Mouse (Mus musculus) urinary bladder, postnatal 25 days (tissue): ENCODE results near the gene Nos1.

Experiments
- DNase-seq: peaks from one replicate; pipeline ENCODE4 v3.0.0; 2022; ENCODE audit warnings: low spot score

The Nos1 gene

DNA sequence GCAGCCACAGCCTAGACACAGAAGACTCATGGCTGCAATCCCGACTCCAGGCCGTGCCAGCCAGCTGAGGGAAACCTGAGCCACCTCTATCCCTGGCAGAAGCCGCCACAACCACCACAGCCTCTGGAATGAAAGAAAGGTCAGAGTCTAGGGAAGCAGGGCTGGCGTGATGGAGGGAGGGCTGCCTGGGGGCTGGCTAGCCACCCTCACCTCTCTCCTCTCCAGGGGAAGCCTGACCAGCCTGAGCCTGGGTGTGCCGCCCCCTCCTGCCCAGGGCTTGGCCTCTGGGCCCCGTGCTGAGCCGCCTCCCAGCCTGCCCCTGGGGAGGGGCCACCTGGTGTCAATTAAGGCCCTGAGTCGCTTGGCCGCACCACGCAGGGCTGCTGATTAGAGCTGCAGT is at the start of gene Nos1:
Gene Nos1, plus strand, starts transcription at position 352 of the 400 bp plus-strand sequence.
- no peak for DNase-seq

DNA sequence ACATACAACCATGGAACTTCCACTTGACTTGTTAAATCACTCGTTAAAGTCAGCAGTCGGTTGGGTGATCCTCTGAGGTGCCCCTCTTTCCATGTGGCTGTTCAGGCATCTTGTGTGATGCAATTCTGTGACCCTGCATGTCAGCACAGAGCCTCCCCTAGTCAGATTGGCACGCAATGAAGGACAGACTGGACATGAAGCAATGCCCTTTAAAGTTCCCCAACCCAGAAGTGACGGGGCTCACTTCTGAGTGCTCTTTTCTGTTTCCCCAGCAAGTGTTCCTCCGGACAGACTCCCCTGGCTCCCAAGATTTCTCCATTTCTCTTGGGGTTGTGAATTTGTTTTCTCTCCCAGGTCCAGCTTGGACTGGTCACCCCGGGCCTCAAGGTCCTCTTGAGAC is 49.5 kb upstream of the Nos1 start:
- DNase-seq = no peak

DNA sequence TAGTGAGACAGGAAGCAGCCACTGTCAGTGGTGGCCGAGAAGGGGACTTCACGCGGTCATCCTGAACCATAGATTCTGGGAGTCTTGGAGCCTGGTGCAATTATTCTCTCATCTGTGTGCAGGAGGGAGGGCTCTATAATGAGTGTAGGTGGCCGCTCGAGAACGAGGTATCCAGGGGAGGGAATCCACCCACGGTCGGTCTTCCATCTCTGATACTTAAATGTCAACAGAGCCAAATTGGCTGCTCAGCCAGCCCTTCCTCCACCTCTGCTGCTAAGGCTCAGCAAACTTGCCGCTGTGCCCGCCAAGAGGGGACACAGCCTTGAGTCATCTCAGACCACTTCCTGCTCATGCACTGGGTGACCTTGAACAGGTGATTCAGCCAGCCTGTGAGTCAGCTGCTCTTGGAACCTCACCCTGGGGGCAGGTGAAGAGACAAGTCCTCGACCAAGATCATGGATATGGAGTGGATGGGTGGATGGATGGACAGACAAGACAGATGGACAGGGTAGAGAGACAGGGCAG is 36.1 kb upstream of the Nos1 start:
- no peak for DNase-seq

DNA sequence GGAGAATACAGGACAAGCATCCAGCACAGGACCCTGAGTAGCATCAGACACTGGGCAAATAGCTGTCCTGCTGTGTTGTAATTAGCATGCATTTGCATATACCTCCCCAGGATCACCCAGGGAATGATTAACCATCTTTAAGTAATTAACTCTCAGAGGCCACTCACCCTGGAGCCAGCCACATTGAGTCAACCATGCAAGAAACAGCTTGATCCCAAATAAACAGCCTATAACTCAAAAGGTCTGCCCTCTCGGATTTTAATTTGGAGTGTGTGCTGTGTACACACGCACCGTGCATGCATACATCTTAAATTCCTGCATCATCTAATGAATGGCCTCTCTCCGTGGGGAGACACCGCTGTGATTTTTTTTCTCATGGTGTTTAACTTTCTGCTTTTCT is 31.5 kb upstream of the Nos1 start:
- DNase-seq = no peak

DNA sequence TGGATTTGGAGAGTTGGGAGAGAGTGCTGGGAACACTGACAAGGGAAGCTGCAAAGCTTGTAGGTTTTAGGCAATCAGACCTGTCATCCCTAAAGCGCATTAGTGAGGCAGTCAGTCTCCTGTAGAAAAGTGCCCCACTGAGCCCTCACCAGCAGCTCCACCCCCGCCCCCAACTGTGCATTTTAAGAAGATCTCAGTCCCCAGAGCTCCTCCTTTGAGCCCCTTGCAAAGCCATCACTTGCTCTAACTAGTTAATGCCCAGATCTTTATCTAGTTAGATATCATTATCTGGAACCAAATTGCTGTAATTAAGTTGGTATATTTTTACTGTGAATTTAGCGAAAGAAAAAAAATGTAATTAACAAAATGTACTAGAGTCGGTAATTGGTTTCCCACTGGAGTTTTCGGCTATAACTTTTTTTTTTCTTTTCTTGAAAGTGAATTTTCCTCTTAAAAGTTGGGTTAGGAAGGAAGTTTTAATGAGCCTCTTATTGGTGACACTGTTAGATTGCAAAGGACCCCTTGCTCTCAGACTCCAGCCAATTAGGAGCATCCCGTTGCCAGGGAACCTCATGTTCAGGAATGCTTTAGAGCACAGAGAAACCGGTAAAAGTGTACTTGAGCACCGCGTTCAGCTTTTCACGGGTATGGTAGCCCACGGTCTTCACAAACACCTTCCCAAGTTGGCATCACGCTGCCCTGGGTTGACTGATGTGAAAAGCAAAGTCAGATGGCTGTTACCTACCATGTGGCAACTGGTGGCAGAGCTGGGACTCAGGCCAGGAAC is 22.9 kb upstream of the Nos1 start:
- DNase-seq = no peak

DNA sequence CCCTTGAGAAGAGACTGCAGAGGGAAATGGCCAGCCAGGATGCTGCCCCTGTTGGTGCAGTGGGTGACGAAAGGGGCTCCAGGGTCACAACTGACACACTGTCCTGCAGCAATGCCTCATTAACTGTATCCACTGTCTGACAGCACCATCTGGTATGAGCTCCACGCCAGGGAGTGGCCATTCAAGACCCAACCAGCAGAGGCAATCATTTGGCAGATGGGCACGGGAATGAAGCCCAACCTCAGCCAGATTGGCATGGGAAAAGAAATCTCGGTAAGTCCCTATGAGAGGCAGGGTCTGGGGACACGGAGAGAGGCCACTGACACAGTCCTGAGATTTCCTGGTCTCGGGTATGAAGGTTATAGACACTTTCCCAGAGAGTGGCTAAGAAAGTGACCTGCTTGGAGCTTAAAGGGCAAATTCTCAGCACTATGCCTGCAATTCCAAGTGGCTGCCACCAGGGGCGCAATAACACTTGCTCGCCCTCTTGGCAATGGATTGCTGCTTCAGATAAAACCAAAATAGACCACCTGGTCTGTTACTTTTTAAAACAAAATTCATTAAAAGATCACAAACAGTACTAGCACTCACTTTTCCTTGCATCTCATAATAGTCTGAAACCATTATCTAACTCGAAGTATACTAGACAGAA is 19.5 kb upstream of the Nos1 start:
- DNase-seq = no peak

DNA sequence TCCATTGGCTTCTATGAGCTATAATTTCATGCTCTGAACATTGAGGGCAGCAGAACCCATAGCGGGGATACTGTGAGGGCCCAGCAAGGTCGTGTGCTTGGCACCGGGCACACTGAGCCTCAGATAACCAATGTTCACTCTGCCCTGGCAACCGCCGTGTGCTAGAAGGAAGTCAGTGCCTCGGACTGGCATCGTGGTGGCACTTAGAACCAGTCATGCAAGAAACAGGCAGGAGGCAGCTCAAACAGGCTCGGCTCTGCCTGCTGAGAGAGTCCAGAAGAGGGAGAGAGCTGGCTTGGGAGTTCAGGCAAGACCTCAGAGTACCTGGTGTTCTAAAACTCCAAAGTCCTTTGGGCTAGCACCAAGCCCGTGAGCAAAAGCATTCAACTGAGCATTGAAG is 16.3 kb upstream of the Nos1 start:
- DNase-seq = no peak

DNA sequence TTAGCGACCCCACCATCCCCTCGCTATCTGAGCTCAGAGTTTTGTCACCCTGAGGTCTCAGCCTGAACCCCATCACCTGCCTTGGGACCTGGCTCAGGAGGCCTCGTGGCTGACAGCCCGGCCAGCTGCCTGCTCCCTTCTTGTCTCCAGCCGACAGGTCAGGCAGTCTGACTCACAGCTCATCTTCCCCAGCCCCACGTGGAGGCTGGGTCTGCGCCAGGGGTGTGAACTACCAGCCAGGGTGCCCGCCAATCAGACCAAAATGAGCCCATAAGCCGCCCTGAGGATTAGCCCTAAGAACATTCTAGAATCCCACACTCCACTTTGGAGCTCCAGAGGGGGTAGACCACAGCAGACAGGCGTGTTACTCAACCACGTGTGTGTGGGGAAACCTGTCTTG is 1.7 kb upstream of the Nos1 start:
- no peak for DNase-seq

DNA sequence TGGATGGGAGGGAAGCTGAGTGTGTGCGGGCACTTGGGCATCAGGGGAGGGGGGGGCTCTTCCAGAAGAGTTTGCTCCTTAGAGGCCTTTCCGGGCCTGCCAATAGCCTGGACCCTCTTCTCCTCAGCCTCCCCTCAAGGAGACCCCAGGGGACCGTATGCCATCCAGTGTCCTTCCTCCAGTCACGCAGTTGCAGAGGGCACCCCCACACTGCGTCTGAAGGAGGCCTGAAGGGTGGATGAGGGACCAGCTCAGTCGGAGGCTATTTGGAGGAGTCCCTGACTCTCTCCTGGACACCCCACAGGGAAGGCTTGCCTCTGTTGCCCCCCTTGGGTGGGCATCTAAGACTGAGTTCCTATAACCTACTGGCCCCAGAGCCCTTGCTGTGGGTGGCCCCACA is 346 bp downstream of the Nos1 start:
- DNase-seq = no peak

DNA sequence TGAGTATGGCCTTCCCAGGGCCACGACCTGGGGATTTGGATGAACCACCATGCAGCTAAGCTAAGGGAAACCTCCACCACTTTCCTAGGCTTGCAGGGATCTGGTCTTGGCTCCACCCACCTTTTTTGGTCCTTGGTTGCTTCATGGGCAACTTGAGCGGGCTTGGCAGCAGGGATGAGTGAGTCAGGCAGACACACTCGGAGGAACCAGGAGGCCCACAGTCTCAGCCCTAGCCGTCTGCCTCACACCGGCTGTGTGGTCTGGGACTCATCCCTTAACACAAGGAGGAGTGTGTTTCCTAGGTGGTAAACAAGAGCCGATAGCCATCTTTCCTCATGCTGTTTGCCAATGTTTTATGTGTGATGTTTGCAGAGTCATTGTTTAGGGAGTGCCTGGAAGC is 9.2 kb downstream of the Nos1 start:
- no peak for DNase-seq

DNA sequence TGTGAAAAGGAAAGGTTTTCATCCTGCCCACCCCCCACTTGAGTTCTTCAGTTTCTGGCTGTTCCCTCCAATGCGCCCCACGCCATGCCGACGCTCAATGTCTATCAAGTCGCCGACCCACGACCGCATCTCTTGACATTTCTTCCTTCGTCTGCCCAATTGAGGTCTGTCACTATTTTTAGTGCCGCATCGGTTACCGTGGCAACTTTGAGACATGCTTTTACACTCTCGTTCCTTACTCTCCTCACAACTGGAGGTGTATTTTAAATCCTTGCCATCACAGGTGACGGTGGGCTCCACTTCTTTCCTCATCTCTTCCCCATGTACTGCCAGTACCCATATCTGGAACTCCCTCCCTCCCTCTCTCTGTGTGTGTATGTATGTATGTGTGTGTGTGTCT is 11.0 kb downstream of the Nos1 start:
- DNase-seq = no peak

DNA sequence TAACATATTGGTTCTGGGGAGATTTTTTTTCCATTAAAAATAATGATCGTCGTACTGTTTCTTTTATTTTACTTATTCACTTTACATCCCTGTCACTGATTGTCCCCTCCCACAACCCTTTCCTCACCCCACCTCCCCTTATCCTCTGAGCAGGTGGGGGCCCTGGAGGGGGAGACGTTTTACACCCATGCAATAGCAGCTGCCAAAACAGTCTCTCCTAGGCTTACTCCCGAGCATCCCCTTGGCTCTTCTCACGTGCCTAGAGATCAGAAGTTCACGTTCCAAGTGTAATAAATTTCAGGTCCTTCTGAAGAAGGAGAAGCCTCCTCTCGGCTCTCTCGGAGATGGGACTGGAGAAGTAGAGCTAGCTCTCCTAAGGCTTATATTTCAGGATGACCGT is 20.0 kb downstream of the Nos1 start:
- DNase-seq = no peak

DNA sequence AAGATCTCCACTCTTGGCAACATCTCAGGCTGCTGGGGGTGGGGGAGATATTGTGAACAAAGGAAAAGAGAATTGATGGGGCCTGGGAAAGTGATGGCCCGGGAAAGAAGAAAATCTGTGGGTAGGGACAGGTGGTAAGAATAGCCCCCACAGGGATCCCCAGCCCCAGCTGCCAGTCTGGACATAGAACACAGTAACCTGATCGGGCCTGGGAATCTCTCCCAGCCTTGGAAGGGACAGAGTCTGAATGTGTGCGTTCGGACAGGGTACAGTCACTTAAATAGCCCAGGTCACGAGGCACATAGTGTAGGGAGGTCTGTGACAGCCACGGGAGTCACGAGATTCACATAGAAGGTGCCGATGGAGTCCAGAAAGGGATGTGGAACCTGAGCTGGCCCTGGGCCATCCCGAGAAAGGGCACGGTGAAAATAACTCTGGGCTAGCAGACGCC is 21.3 kb downstream of the Nos1 start:
- DNase-seq = no peak

DNA sequence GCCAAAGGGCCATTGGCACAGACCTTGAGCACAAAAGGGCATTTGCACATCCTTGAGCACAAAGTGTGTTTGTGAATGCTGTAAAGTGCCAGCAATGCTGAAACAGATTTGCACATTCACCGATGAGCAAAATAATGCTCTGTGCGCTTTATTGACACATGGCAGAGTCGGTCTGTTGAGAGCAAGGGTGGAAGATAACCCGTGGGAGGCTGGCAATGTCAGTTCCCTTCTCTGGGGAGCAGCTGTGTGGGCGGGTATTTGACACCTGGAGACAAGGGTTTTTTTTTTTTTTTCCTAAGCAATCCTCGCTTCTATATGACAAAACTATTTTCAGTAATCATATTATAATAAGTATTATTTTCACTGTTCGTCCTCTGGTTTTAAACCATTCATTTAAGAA is 22.7 kb downstream of the Nos1 start:
- DNase-seq = no peak

DNA sequence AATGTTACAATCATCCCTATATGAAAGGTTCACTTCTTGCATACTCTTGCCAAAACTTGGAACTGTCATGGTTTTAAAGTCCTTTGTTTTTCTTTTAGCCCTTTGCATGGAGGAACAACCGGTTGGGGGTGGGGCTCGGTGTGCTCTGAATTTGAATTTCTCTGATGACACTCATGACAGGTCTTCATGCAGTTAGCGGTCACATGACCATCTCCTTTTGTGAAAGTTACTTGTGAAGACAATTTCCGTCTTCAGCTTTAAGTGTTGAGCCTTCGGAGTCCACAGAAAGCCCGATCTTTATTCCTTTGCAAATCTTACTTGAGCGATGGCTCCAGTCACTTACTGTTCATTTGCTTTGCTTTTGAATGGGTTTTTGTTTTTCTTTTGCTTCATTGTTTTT is 30.1 kb downstream of the Nos1 start:
- DNase-seq = no peak

DNA sequence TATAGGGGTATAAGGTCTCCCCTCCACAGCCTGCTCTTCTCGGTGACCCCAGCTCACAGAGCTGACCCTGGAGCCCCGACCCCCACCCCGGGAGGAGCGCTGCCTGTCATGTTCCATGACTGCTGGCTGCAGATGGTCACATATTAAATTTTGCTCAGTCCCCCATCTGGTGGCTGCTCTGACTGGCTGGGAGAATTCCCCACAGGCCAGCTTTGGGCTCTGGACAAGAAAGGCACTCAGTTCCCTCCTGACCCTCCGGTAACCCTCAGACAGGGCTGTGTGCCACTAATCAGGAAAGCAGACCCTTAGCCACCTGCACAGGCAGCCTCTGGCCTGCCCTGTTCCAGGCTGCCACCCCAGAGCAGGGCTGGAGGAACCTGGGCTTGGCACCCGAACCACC is 38.0 kb downstream of the Nos1 start:
- DNase-seq = no peak

DNA sequence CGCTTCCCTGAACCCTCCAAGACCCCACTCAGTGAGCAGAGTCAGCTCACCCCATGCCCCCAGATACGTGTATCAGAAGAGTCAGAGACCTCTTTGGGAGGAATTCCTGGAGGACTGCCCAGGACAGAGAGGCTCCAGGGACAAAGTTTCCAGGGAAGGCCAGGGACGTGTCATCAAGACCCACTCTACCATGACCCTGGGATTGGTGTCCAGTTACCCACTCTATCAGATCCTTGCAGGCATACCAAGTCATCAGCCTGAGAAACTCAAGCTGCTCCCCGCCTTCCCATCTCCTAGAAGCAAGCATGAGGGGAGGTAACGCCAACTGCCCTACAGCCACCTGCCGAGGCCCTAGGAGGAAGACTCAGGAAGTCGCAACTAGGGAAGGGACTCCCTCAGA is 39.6 kb downstream of the Nos1 start:
- DNase-seq = no peak

DNA sequence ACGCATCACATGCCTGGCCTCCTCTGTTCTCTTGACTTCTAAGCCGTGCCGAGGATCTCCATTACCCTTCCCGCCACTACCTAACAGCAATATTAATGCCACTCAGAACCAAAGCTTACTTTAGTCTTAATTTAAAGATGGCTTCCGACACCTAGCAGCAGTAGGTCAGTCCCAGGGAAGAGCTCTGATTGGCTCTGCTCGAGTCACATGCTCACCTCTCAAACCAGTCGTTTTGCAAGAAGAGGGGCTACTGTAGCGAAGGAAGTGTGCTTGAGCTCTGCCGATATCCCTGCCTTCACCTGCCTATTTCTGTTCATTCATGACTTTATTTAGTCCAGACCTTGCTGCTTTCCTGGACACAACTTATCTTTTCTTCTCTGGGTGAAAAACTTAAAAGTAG is 43.0 kb downstream of the Nos1 start:
- no peak for DNase-seq

DNA sequence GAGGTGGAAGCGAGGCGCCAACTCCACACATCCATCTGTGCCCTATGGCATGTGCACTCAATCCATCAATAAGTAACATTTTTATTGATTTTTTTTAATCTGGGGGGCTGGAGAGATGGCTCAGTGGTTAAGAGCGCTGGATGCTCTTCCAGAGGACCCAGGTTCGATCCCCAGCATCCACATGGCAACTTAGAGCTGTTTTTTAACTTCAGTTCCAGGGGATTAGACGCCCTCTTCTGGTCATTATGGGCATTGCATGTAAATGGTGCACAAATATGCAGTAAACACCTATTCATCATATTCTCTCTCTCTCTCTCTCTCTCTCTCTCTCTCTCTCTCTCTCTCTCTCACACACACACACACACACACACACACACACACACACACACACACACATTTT is 43.7 kb downstream of the Nos1 start:
- DNase-seq = no peak

DNA sequence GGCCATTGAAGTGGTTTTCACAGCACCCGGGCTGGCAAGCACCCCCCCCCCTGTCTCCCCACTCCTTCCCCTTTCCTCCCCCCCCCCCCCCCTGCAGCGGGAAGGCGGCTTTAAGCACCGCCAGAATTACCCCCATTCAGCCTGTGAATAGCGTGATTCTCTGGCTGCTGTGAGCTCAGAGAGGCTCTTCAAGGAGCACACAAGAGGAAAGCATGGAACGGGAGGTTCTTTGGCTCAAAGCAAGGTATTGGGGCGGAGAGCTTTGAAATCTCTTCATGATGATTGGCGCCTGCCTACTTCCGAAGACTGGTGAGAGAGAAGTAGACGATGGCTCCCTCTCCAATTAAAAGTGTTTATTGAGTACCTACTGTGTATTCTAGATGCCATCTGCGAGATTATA is 44.5 kb downstream of the Nos1 start:
- no peak for DNase-seq

DNA sequence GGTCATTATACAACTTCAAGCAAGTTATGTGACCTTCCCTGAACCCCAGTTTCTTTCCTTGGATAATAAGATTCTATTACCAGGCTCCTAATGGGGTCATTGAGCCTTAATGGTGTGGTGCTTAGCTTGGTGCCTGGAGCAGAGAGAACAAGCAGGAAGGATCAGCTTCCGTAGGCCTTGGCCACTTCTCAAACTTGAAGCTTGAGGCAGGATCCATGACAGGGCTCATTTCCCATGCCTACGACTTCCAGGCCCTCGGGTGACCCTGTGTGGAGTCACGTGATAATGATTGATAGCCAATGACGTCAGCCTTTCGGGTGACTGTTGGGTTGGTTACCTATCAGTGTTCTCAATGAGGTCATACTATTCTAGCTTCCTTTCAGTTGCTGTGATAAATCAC is 46.5 kb downstream of the Nos1 start:
- DNase-seq = no peak

DNA sequence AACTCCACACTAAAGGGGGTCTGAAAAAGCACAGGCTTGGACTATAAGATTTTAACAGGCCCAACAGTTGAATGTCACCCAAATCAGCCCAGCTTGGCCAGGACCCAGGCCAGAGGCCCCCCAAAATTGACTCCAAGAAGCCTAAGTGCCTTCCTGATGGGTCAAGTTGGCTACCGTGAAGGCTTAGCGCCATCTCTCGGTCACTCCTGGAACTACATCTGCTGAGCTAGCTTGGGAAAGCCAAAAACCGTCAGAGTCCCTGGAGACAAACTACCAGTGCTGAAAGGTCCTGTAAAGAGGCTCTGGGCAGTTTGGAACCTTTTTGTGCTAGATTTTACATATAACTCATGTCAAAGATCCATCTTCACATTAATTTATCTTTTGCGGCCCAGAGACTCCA is 56.1 kb downstream of the Nos1 start:
- DNase-seq = peak; percentile 57

DNA sequence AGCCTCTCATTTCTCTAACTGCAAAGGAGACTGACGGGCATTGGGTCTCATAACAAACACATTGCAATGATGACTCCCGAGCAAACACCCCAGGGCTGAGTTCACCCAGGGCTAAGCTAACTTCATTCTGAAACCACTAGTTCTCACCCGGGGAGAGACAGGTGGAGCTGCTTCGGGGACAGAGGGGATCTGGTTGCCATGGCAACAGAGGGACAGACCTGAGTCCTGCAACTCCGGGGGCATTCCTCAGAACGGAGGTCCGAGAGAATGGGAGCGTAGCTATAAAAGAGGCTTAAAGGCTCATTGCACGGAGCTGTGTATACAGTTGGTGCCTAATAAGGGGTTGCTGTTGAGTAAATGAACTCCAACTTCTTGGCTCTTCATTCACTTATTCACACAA is 56.9 kb downstream of the Nos1 start:
- no peak for DNase-seq

DNA sequence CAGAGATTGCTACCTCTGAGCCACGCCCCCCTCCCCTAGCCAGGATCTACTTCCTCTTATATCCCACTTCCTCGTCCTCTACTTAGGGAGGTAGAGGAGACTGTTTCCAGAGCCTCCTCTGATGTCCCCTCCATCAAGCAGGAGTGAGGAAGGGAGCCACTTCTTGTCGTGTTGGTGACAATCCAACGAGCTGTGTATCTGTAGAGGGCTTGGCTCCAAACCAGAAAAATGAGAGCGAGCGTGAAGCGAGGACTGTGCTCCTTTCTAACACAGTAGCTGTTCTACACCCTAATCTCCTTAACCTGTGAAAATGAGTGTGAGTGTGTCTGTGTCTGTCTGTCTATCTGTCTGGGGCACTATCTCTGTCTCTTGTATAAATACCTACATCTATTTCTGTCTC is 58.7 kb downstream of the Nos1 start:
- DNase-seq = no peak
